Mouse (Mus musculus) kidney, adult 9 months (tissue): ENCODE results near the gene Aff3.

Experiments used
- DNase-seq: peaks from one replicate; pipeline ENCODE4 v3.0.0; 2022

Gene Aff3

GRCm38 (mm10) chr1:38309341-38309740 lies 355.4 kb downstream of the Aff3 start:
- DNase-seq, result no peak

- DNase-seq, result no peak
Measured at GRCm38 (mm10) chr1:38308705-38308996, 356.1 kb downstream of the Aff3 start.

GRCm38 (mm10) chr1:38307821-38308704 lies 356.7 kb downstream of the Aff3 start:
- peak; percentile 12 for DNase-seq

GRCm38 (mm10) chr1:38307234-38307633 lies 357.5 kb downstream of the Aff3 start:
- no peak for DNase-seq

GRCm38 (mm10) chr1:38306146-38306545 lies 358.6 kb downstream of the Aff3 start:
- no peak for DNase-seq

GRCm38 (mm10) chr1:38304376-38304775 lies 360.4 kb downstream of the Aff3 start:
- no peak for DNase-seq

- no peak for DNase-seq
Measured at GRCm38 (mm10) chr1:38298291-38298690, 366.5 kb downstream of the Aff3 start.

GRCm38 (mm10) chr1:38294906-38295305 lies 369.8 kb downstream of the Aff3 start:
- no peak for DNase-seq

GRCm38 (mm10) chr1:38294336-38294695 lies 370.4 kb downstream of the Aff3 start:
- DNase-seq, result no peak

- no peak for DNase-seq
Measured at GRCm38 (mm10) chr1:38293671-38294335, 371.0 kb downstream of the Aff3 start.

- DNase-seq, result no peak
Measured at GRCm38 (mm10) chr1:38292851-38293250, 371.9 kb downstream of the Aff3 start.

GRCm38 (mm10) chr1:38291915-38292314 lies 372.8 kb downstream of the Aff3 start:
- no peak for DNase-seq

GRCm38 (mm10) chr1:38291497-38291896 lies 373.3 kb downstream of the Aff3 start:
- DNase-seq, result no peak

GRCm38 (mm10) chr1:38290881-38291280 lies 373.9 kb downstream of the Aff3 start:
- no peak for DNase-seq

- no peak for DNase-seq
Measured at GRCm38 (mm10) chr1:38289891-38290290, 374.9 kb downstream of the Aff3 start.

- DNase-seq, result no peak
Measured at GRCm38 (mm10) chr1:38288716-38289115, 376.0 kb downstream of the Aff3 start.

GRCm38 (mm10) chr1:38286551-38286950 lies 378.2 kb downstream of the Aff3 start:
- DNase-seq, result no peak

GRCm38 (mm10) chr1:38280549-38280948 lies 384.2 kb downstream of the Aff3 start:
- DNase-seq, result no peak

- no peak for DNase-seq
Measured at GRCm38 (mm10) chr1:38271312-38271711, 393.4 kb downstream of the Aff3 start.

GRCm38 (mm10) chr1:38268246-38269042 lies 396.3 kb downstream of the Aff3 start:
- no peak for DNase-seq

GRCm38 (mm10) chr1:38263251-38263650 lies 401.5 kb downstream of the Aff3 start:
- no peak for DNase-seq

GRCm38 (mm10) chr1:38262362-38263154 lies 402.2 kb downstream of the Aff3 start:
- DNase-seq, result no peak

GRCm38 (mm10) chr1:38261076-38261475 lies 403.7 kb downstream of the Aff3 start:
- DNase-seq, result no peak
